Mouse (Mus musculus) limb, embryonic 11.5 days (tissue): ENCODE measurements at regions not wholly inside any gene's neighbourhood (a gene's known extent, or its start where the extent isn't known, plus 50 kb on each side); places are given as distances from the start of the nearest gene placed in this dataset.

Source experiments
- ATAC-seq: fragments of 200-750 bp; cut with Nextera tagmentation; 2 replicates; pipeline ENCODE4 v1.8.0; 2017; ENCODE audit warnings: low read depth; ENCODE audit not compliant: insufficient number of reproducible peaks, low FRiP score, low TSS enrichment
- DNase-seq: peaks from one replicate; pipeline ENCODE4 v3.0.0-alpha.2; 2015; ENCODE audit warnings: low spot score
- H3K27ac ChIP-seq: fragments of 300-500 bp; sonication (generic); replicated peaks from 2 replicates; pipeline ENCODE4 v1.5.1; 2014; ENCODE audit warnings: low read depth, mild to moderate bottlenecking, low read length
- H3K27me3 ChIP-seq: fragments of 300-500 bp; sonication (generic); 2 replicates; pipeline ENCODE4 v1.6.1; 2014; ENCODE audit warnings: mild to moderate bottlenecking, low read length, mixed read lengths; ENCODE audit not compliant: control insufficient read depth, insufficient read depth
- H3K36me3 ChIP-seq: fragments of 300-500 bp; sonication (generic); 2 replicates; pipeline ENCODE4 v1.6.1; 2014; ENCODE audit warnings: mild to moderate bottlenecking, low read length, moderate library complexity, mixed read lengths; ENCODE audit not compliant: control insufficient read depth, insufficient read depth
- H3K4me1 ChIP-seq: fragments of 300-500 bp; sonication (generic); 2 replicates; pipeline ENCODE4 v1.6.1; 2014; ENCODE audit warnings: low read length, mixed read lengths; ENCODE audit not compliant: control insufficient read depth, insufficient read depth
- H3K4me2 ChIP-seq: fragments of 300-500 bp; sonication (generic); 2 replicates; pipeline ENCODE4 v1.6.1; 2014; ENCODE audit warnings: low read depth, mild to moderate bottlenecking, moderate library complexity; ENCODE audit not compliant: severe bottlenecking
- H3K4me3 ChIP-seq: fragments of 300-500 bp; sonication (generic); 2 replicates; pipeline ENCODE4 v1.5.1; 2014; ENCODE audit warnings: low read depth, low read length
- H3K9ac ChIP-seq: fragments of 300-500 bp; sonication (generic); 2 replicates; pipeline ENCODE4 v1.6.1; 2014; ENCODE audit warnings: mild to moderate bottlenecking, low read length
- H3K9me3 ChIP-seq: fragments of 300-500 bp; sonication (generic); 2 replicates; pipeline ENCODE4 v1.6.1; 2016; ENCODE audit warnings: low read length; ENCODE audit not compliant: control insufficient read depth
- WGBS: fragments of 180-500 bp; shearing (Covaris S2); extraction: QIAGEN DNeasy Blood & Tissue Kit; methylation state at CpG from one replicate; pipeline ENCODE4 v1.1.7; 2014; 5-methylcytosine and 5-hydroxymethylcytosine counted together

GRCm38 (mm10) chr4:10254029-10254690 lies 620.1 kb upstream of the 2610301B20Rik start:
- Histone ChIP-seq H3K4me2 (no peak overlapping the region), H3K9ac (no peak overlapping the region), H3K36me3 (no peaks in the 10 kb centered on the region), H3K4me1 (no peaks in the 10 kb centered on the region), H3K27ac (no peak overlapping the region), H3K4me3 (no peak overlapping the region), H3K27me3 (no peaks in the 10 kb centered on the region), H3K9me3 (no peaks in the 10 kb centered on the region)
- DNase-seq (no peak), ATAC-seq (no peak)
- WGBS: 80% methylated on average over 6 of the region's 6 CpGs

GRCm38 (mm10) chr4:10257537-10257936 lies 616.8 kb upstream of the 2610301B20Rik start:
- Histone ChIP-seq H3K36me3 (no peaks in the 10 kb centered on the region), H3K9me3 (no peaks in the 10 kb centered on the region), H3K27me3 (no peaks in the 10 kb centered on the region), H3K4me1 (no peaks in the 10 kb centered on the region), H3K4me2 (no peak overlapping the region), H3K9ac (no peak overlapping the region), H3K4me3 (no peak overlapping the region), H3K27ac (no peak overlapping the region)
- no peak for ATAC-seq
- no peak for DNase-seq
- 62% methylated on average over 4 of the region's 4 CpGs for WGBS

GRCm38 (mm10) chr4:10260351-10260750 lies 613.9 kb upstream of the 2610301B20Rik start:
- Histone ChIP-seq H3K4me2 (no peak overlapping the region), H3K9me3 (no peaks in the 10 kb centered on the region), H3K27me3 (no peaks in the 10 kb centered on the region), H3K4me3 (no peak overlapping the region), H3K36me3 (no peaks in the 10 kb centered on the region), H3K9ac (no peak overlapping the region), H3K27ac (no peak overlapping the region), H3K4me1 (no peaks in the 10 kb centered on the region)
- no peak for ATAC-seq
- WGBS: 83% methylated on average over 6 of the region's 6 CpGs
- DNase-seq: no peak

DNA sequence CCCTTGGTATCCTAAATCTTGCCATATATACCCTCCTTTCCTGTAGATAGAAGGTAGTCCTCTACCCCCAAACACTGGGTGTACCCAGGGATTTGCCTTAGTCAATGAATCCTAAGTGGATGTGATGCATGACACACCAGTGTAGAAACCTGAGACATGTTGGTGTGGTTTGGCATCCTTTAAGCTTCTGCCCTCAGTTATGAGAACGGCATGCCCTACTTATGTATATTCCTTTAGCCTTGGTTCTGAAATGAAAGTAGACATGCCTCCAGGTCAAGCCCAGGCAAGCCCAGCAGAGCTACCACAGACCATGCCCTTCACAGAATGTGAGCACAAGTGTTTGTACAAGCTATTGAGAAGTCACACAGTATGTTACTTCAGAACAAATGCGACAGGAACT lies 608.4 kb upstream of the 2610301B20Rik start:
- Histone ChIP-seq H3K4me2 (no peak overlapping the region), H3K4me1 (no peaks in the 10 kb centered on the region), H3K9me3 (no peaks in the 10 kb centered on the region), H3K9ac (no peak overlapping the region), H3K27ac (no peak overlapping the region), H3K4me3 (no peak overlapping the region), H3K27me3 (no peaks in the 10 kb centered on the region), H3K36me3 (no peaks in the 10 kb centered on the region)
- DNase-seq (no peak), ATAC-seq (no peak)
- 74% methylated on average over 2 of the region's 2 CpGs for WGBS

GRCm38 (mm10) chr4:10285562-10285961 lies 588.7 kb upstream of the 2610301B20Rik start:
- 37% methylated on average over 2 of the region's 2 CpGs for WGBS
- Histone ChIP-seq H3K4me2 (no peak overlapping the region), H3K36me3 (no peaks in the 10 kb centered on the region), H3K9me3 (no peaks in the 10 kb centered on the region), H3K27ac (no peak overlapping the region), H3K4me3 (no peak overlapping the region), H3K27me3 (no peaks in the 10 kb centered on the region), H3K4me1 (no peaks in the 10 kb centered on the region), H3K9ac (no peak overlapping the region)
- ATAC-seq (no peak), DNase-seq (no peak)

DNA sequence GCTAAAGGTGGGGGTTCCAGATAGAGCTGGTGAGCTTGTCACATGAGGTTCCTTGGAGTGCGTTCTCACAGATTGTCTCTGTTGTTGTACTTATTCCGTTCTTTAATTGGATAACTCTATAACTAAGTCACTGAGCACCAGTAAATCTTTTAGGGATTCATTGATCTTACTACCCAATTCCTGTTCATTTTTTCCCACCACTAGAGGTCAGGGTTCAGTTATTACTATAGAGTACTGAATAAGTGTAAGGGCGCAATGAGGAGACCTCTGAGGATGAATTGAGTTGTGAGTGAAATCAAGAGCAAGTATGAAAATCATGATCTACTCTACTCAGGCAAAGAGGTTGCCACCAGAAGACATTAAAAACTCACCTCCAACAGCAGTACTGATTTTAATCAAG lies 584.0 kb upstream of the 2610301B20Rik start:
- Histone ChIP-seq H3K4me1 (no peaks in the 10 kb centered on the region), H3K9ac (no peak overlapping the region), H3K4me3 (no peak overlapping the region), H3K36me3 (no peaks in the 10 kb centered on the region), H3K27me3 (no peaks in the 10 kb centered on the region), H3K4me2 (no peak overlapping the region), H3K27ac (no peak overlapping the region), H3K9me3 (no peaks in the 10 kb centered on the region)
- 60% methylated on average over 3 of the region's 3 CpGs for WGBS
- DNase-seq: no peak
- ATAC-seq: no peak

DNA sequence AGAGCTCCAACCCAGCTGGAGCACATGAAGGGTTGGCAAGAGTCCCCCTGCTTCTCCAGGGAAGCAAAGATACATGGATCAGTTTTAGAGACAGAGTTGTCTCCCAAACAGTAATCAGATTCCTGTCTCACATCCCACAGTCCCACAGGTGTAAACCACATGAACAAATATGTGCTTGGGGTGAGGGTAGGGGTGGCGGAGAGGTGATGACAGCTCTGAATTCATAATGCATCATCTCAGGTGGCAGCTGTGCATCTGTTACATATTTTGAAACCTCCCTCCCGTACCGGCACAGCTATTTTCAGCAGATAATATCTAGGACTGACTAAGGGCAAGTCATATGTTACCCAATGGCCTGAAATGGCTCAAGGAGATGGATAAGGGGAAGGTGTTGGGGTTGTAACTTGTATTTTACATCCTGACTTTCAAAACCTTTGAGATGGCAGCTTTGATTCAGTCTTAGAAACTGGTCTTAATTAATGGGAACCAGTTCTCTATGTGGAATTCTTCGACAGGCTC lies 579.2 kb upstream of the 2610301B20Rik start:
- no peaks in the 10 kb centered on the region for H3K36me3 ChIP-seq
- no peak overlapping the region for H3K9ac ChIP-seq
- H3K4me2 ChIP-seq: no peak overlapping the region
- 53% methylated on average over 4 of the region's 4 CpGs for WGBS
- no peak for DNase-seq
- no peaks in the 10 kb centered on the region for H3K4me1 ChIP-seq
- H3K4me3 ChIP-seq: no peak overlapping the region
- no peaks in the 10 kb centered on the region for H3K27me3 ChIP-seq
- H3K27ac ChIP-seq: no peak overlapping the region
- H3K9me3 ChIP-seq: no peaks in the 10 kb centered on the region
- no peak for ATAC-seq

GRCm38 (mm10) chr4:10296220-10296619 lies 578.1 kb upstream of the 2610301B20Rik start:
- no peak overlapping the region for H3K27ac ChIP-seq
- no peak overlapping the region for H3K4me3 ChIP-seq
- H3K4me1 ChIP-seq: no peaks in the 10 kb centered on the region
- no peak for ATAC-seq
- 90% methylated on average over 1 of the region's 1 CpGs for WGBS
- H3K4me2 ChIP-seq: no peak overlapping the region
- no peaks in the 10 kb centered on the region for H3K9me3 ChIP-seq
- H3K27me3 ChIP-seq: no peaks in the 10 kb centered on the region
- H3K9ac ChIP-seq: no peak overlapping the region
- H3K36me3 ChIP-seq: no peaks in the 10 kb centered on the region
- no peak for DNase-seq

- H3K27me3 ChIP-seq: no peaks in the 10 kb centered on the region
- no peak overlapping the region for H3K9ac ChIP-seq
- no peak overlapping the region for H3K27ac ChIP-seq
- 25% methylated on average over 5 of the region's 5 CpGs for WGBS
- H3K9me3 ChIP-seq: no peaks in the 10 kb centered on the region
- DNase-seq: no peak
- no peaks in the 10 kb centered on the region for H3K4me1 ChIP-seq
- no peak overlapping the region for H3K4me2 ChIP-seq
- no peaks in the 10 kb centered on the region for H3K36me3 ChIP-seq
- H3K4me3 ChIP-seq: no peak overlapping the region
- no peak for ATAC-seq
Measured at GRCm38 (mm10) chr4:10311886-10312285, 562.4 kb upstream of the 2610301B20Rik start.
